Mouse (Mus musculus) lung, adult 2 months (tissue): ENCODE results near the gene Ercc2.

Experiments used
- CTCF ChIP-seq: fragments of 200-500 bp; IDR thresholded peaks from 2 replicates; pipeline ENCODE4 v1.5.1; 2011; ENCODE audit warnings: mild to moderate bottlenecking, low read length, control low read depth; ENCODE audit not compliant: insufficient read depth
- POLR2A ChIP-seq: fragments of 200-500 bp; IDR thresholded peaks from 2 replicates; pipeline ENCODE4 v1.6.1; 2011; ENCODE audit warnings: low read depth, mild to moderate bottlenecking, control low read depth, low read length, borderline replicate concordance; ENCODE audit errors: extremely low read depth

- no peak for TF ChIP-seq POLR2A
- no peak for TF ChIP-seq CTCF
These were observed 41.3 kb downstream of the Ercc2 start for GRCm38 (mm10) chr7:19423083-19423482.
